Mouse (Mus musculus): ENCODE data around the gene Fli1. TPM values are rescaled to one million over a fixed set of nuclear protein-coding genes. Genes with fewer than 3 reads are reported as not detected.

Fli1 gene
- total and polyA plus RNA-seq, 2 experiments from 2014 or later, result 6.8 to 7.0 TPM

- ATAC-seq, result no peak
- no peak for DNase-seq
- no peak overlapping the region for H3K27ac ChIP-seq (ENCODE audit: low read depth, low read length)
- no peaks in the 10 kb centered on the region for H3K4me1 ChIP-seq (ENCODE audit: insufficient read depth)
- H3K36me3 ChIP-seq (ENCODE audit: insufficient read depth), result no peaks in the 10 kb centered on the region
- no peak for TF ChIP-seq CTCF (IDR thresholded peaks at IDR 0.05; ENCODE audit: low read depth)
- H3K9ac ChIP-seq, result no peak overlapping the region
- H3K27me3 ChIP-seq (ENCODE audit: insufficient read depth, low read length), result no peaks in the 10 kb centered on the region
- no peak overlapping the region for H3K4me2 ChIP-seq (ENCODE audit: low read depth)
- H3K9me3 ChIP-seq (ENCODE audit: low read length), result no peaks in the 10 kb centered on the region
- no peak overlapping the region for H3K4me3 ChIP-seq (ENCODE audit: low read depth, low read length)
These were observed 122.0 kb downstream of the Fli1 start for GRCm38 (mm10) chr9:32420711-32421110.

- Histone ChIP-seq H3K27ac (ENCODE audit: low read depth, low read length) (no peak overlapping the region), H3K4me3 (ENCODE audit: low read depth, low read length) (no peak overlapping the region), H3K4me1 (ENCODE audit: insufficient read depth) (no peaks in the 10 kb centered on the region), H3K27me3 (ENCODE audit: insufficient read depth, low read length) (no peaks in the 10 kb centered on the region), H3K9me3 (ENCODE audit: low read length) (no peaks in the 10 kb centered on the region), H3K36me3 (ENCODE audit: insufficient read depth) (no peaks in the 10 kb centered on the region), H3K9ac (no peak overlapping the region), H3K4me2 (ENCODE audit: low read depth) (no peak overlapping the region)
- WGBS, result 33% methylated on average over 8 of the region's 8 CpGs
- no peak for ATAC-seq
- no peak for DNase-seq
- no peak for TF ChIP-seq CTCF (IDR thresholded peaks at IDR 0.05; ENCODE audit: low read depth)
These were observed 125.1 kb downstream of the Fli1 start for GRCm38 (mm10) chr9:32417466-32418116.

GRCm38 (mm10) chr9:32415952-32416351, 126.7 kb downstream of the Fli1 start:
- H3K9ac ChIP-seq, result no peak overlapping the region
- 99% methylated on average over 3 of the region's 3 CpGs for WGBS
- H3K36me3 ChIP-seq (ENCODE audit: insufficient read depth), result no peaks in the 10 kb centered on the region
- H3K4me3 ChIP-seq (ENCODE audit: low read depth, low read length), result no peak overlapping the region
- ATAC-seq (no peak), DNase-seq (no peak)
- no peaks in the 10 kb centered on the region for H3K9me3 ChIP-seq (ENCODE audit: low read length)
- H3K27me3 ChIP-seq (ENCODE audit: insufficient read depth, low read length), result no peaks in the 10 kb centered on the region
- TF ChIP-seq CTCF (IDR thresholded peaks at IDR 0.05; ENCODE audit: low read depth), result no peak
- no peak overlapping the region for H3K27ac ChIP-seq (ENCODE audit: low read depth, low read length)
- no peak overlapping the region for H3K4me2 ChIP-seq (ENCODE audit: low read depth)
- H3K4me1 ChIP-seq (ENCODE audit: insufficient read depth), result no peaks in the 10 kb centered on the region

GRCm38 (mm10) chr9:32414956-32415355, 127.7 kb downstream of the Fli1 start:
- Histone ChIP-seq H3K4me2 (ENCODE audit: low read depth) (no peak overlapping the region), H3K4me1 (ENCODE audit: insufficient read depth) (no peaks in the 10 kb centered on the region), H3K36me3 (ENCODE audit: insufficient read depth) (no peaks in the 10 kb centered on the region), H3K27ac (ENCODE audit: low read depth, low read length) (no peak overlapping the region), H3K4me3 (ENCODE audit: low read depth, low read length) (no peak overlapping the region), H3K9me3 (ENCODE audit: low read length) (no peaks in the 10 kb centered on the region), H3K9ac (no peak overlapping the region), H3K27me3 (ENCODE audit: insufficient read depth, low read length) (no peaks in the 10 kb centered on the region)
- DNase-seq (no peak), ATAC-seq (no peak)
- no peak for TF ChIP-seq CTCF (IDR thresholded peaks at IDR 0.05; ENCODE audit: low read depth)
- 26% methylated on average over 1 of the region's 1 CpGs for WGBS

GRCm38 (mm10) chr9:32412836-32413580, 129.7 kb downstream of the Fli1 start:
- Histone ChIP-seq H3K36me3 (ENCODE audit: insufficient read depth) (no peaks in the 10 kb centered on the region), H3K27me3 (ENCODE audit: insufficient read depth, low read length) (peaks cover 7% of the 10 kb centered on the region), H3K9me3 (ENCODE audit: low read length) (no peaks in the 10 kb centered on the region), H3K27ac (ENCODE audit: low read depth, low read length) (no peak overlapping the region), H3K4me2 (ENCODE audit: low read depth) (no peak overlapping the region), H3K4me1 (ENCODE audit: insufficient read depth) (peaks cover 7% of the 10 kb centered on the region; the same call in 1 of the 2 replicates), H3K4me3 (ENCODE audit: low read depth, low read length) (no peak overlapping the region), H3K9ac (no peak overlapping the region)
- 68% methylated on average over 10 of the region's 10 CpGs for WGBS
- no peak for DNase-seq
- no peak for TF ChIP-seq CTCF (IDR thresholded peaks at IDR 0.05; ENCODE audit: low read depth)
- ATAC-seq, result no peak

GRCm38 (mm10) chr9:32411507-32411906, 131.2 kb downstream of the Fli1 start:
- ATAC-seq, result no peak
- DNase-seq, result no peak
- Histone ChIP-seq H3K4me2 (ENCODE audit: low read depth) (no peak overlapping the region), H3K27ac (ENCODE audit: low read depth, low read length) (no peak overlapping the region), H3K36me3 (ENCODE audit: insufficient read depth) (no peaks in the 10 kb centered on the region), H3K4me1 (ENCODE audit: insufficient read depth) (peaks cover 7% of the 10 kb centered on the region; the same call in 1 of the 2 replicates), H3K9me3 (ENCODE audit: low read length) (no peaks in the 10 kb centered on the region), H3K27me3 (ENCODE audit: insufficient read depth, low read length) (peaks cover 19% of the 10 kb centered on the region), H3K9ac (no peak overlapping the region), H3K4me3 (ENCODE audit: low read depth, low read length) (no peak overlapping the region)
- no peak for TF ChIP-seq CTCF (IDR thresholded peaks at IDR 0.05; ENCODE audit: low read depth)
- WGBS, result 93% methylated on average over 5 of the region's 5 CpGs

GRCm38 (mm10) chr9:32410671-32411070, 132.0 kb downstream of the Fli1 start:
- no peak for ATAC-seq
- no peak for TF ChIP-seq CTCF (IDR thresholded peaks at IDR 0.05; ENCODE audit: low read depth)

More at GRCm38 (mm10) chr9:32410671-32411070, 132.0 kb downstream of the Fli1 start:
- 85% methylated on average over 5 of the region's 5 CpGs for WGBS
- no peaks in the 10 kb centered on the region for H3K36me3 ChIP-seq (ENCODE audit: insufficient read depth)
- DNase-seq, result no peak
- no peak overlapping the region for H3K9ac ChIP-seq
- peaks cover 7% of the 10 kb centered on the region; the same call in 1 of the 2 replicates for H3K4me1 ChIP-seq (ENCODE audit: insufficient read depth)
- H3K4me2 ChIP-seq (ENCODE audit: low read depth), result no peak overlapping the region
- no peak overlapping the region for H3K27ac ChIP-seq (ENCODE audit: low read depth, low read length)
- peaks cover 19% of the 10 kb centered on the region for H3K27me3 ChIP-seq (ENCODE audit: insufficient read depth, low read length)
- no peaks in the 10 kb centered on the region for H3K9me3 ChIP-seq (ENCODE audit: low read length)
- no peak overlapping the region for H3K4me3 ChIP-seq (ENCODE audit: low read depth, low read length)
